Mouse (Mus musculus): ENCODE measurements around the gene Krtap3-1.

- TF ChIP-seq CTCF (IDR thresholded peaks at IDR 0.05; ENCODE audit: extremely low read depth, insufficient read depth, insufficient read length, insufficient replicate concordance) (no peak), POLR2A (IDR thresholded peaks at IDR 0.05; ENCODE audit: low read depth, low read length) (no peak)
Measured at GRCm38 (mm10) chr11:99550765-99551164, 15.7 kb downstream of the Krtap3-1 start, which contains the start of gene Krtap3-3.
